Mouse (Mus musculus) intestine, postnatal 0 days (tissue): Measurements from ENCODE around the gene Klf13. TPM values are rescaled to one million over a fixed set of nuclear protein-coding genes. Genes with fewer than 3 reads are reported as not detected.
A peak's percentile ranks its signal among the peaks of the same experiment; 100 is the strongest.

ENCODE experiments used
- ATAC-seq: fragments of 200-750 bp; cut with Nextera tagmentation; 2 replicates; pipeline ENCODE4 v1.8.0; 2017; ENCODE audit warnings: mild to moderate bottlenecking, moderate TSS enrichment, moderate library complexity
- H3K27ac ChIP-seq: fragments of 300-500 bp; sonication (generic); 2 replicates; pipeline ENCODE4 v1.5.1; 2014; ENCODE audit warnings: mild to moderate bottlenecking, low read depth, low read length, moderate library complexity
- H3K27me3 ChIP-seq: fragments of 300-500 bp; sonication (generic); replicated peaks from 2 replicates; pipeline ENCODE4 v1.6.1; 2014; ENCODE audit warnings: low read length, mixed read lengths; ENCODE audit not compliant: control insufficient read depth, insufficient read depth
- H3K36me3 ChIP-seq: fragments of 300-500 bp; sonication (generic); 2 replicates; pipeline ENCODE4 v1.6.1; 2014; ENCODE audit warnings: mild to moderate bottlenecking, moderate library complexity; ENCODE audit not compliant: control insufficient read depth, insufficient read depth
- H3K4me1 ChIP-seq: fragments of 300-500 bp; sonication (generic); replicated peaks from 2 replicates; pipeline ENCODE4 v1.6.1; 2014; ENCODE audit warnings: antibody characterized with exemption, low read length, mixed read lengths; ENCODE audit not compliant: control insufficient read depth, insufficient read depth
- H3K4me2 ChIP-seq: fragments of 300-500 bp; sonication (generic); replicated peaks from 2 replicates; pipeline ENCODE4 v1.6.1; 2014; ENCODE audit warnings: low read depth, mild to moderate bottlenecking, moderate library complexity
- H3K4me3 ChIP-seq: fragments of 300-500 bp; sonication (generic); 2 replicates; pipeline ENCODE4 v1.5.1; 2014; ENCODE audit warnings: low read depth, low read length
- H3K9ac ChIP-seq: fragments of 300-500 bp; sonication (generic); 2 replicates; pipeline ENCODE4 v1.6.1; 2014; ENCODE audit warnings: mild to moderate bottlenecking, low read depth, low read length
- H3K9me3 ChIP-seq: fragments of 300-500 bp; sonication (generic); 2 replicates; pipeline ENCODE4 v1.6.1; 2016; ENCODE audit warnings: mixed run types; ENCODE audit not compliant: control insufficient read depth
- CTCF ChIP-seq: sonication (generic); IDR thresholded peaks from 2 replicates; pipeline ENCODE4 v1.5.1; 2016; ENCODE audit warnings: low read depth, mild to moderate bottlenecking, control low read depth, antibody characterized with exemption, moderate library complexity
- WGBS: fragments of 180-500 bp; shearing (Covaris S2); extraction: QIAGEN DNeasy Blood & Tissue Kit; methylation state at CpG from one replicate; pipeline ENCODE4 v1.1.7; 2014; 5-methylcytosine and 5-hydroxymethylcytosine counted together
- polyA plus RNA-seq: library from polyadenylated mRNA; unstranded; fragments of >200 nt; fragmentation: Nextera tagmentation; extraction: Ambion mirVana; gene quantifications from 2 replicates; pipeline ENCODE4 v1.2.1, GENCODE M21; 2015

Klf13 gene
- polyA plus RNA-seq, 1 experiment from 2014 or later = 19.3 TPM

- WGBS = 88% methylated on average over 5 of the region's 5 CpGs
- no peak overlapping the region; the same call in 1 of the 2 replicates for H3K27ac ChIP-seq
- H3K9me3 ChIP-seq = no peaks in the 10 kb centered on the region
- no peak overlapping the region for H3K4me3 ChIP-seq
- H3K9ac ChIP-seq = no peak overlapping the region
- ATAC-seq = no peak
- 0 out of 2 replicates have a peak, but pooled peaks cover 3% of the 10 kb centered on the region for H3K4me1 ChIP-seq
- H3K36me3 ChIP-seq = no peaks in the 10 kb centered on the region
- H3K4me2 ChIP-seq = no peak overlapping the region
- no peaks in the 10 kb centered on the region for H3K27me3 ChIP-seq
- no peak for TF ChIP-seq CTCF
These were observed 1.6 kb upstream of the Klf13 start for GRCm38 (mm10) chr7:63940321-63940720.

GRCm38 (mm10) chr7:63939397-63939951 lies 759 bp upstream of the Klf13 start:
- WGBS = under 1% methylated on average over 39 of the region's 39 CpGs
- Histone ChIP-seq H3K4me3 (peak overlapping the region; percentile 80), H3K27me3 (no peaks in the 10 kb centered on the region), H3K9me3 (no peaks in the 10 kb centered on the region), H3K4me1 (0 out of 2 replicates have a peak, but pooled peaks cover 3% of the 10 kb centered on the region), H3K36me3 (no peaks in the 10 kb centered on the region), H3K27ac (peak overlapping the region; percentile 97), H3K9ac (peak overlapping the region; percentile 72), H3K4me2 (peak overlapping the region; percentile 95)
- peak; percentile 20 for ATAC-seq
- peak; percentile 59 for TF ChIP-seq CTCF

- Histone ChIP-seq H3K4me2 (peak overlapping the region; percentile 95), H3K9ac (peak overlapping the region; percentile 92)
- under 1% methylated on average over 81 of the region's 121 CpGs for WGBS
These were observed 425 bp downstream of the Klf13 start for GRCm38 (mm10) chr7:63938066-63938913.

GRCm38 (mm10) chr7:63937236-63938065 lies 1.3 kb downstream of the Klf13 start:
- 0 out of 2 replicates have a peak, but pooled peaks cover 3% of the 10 kb centered on the region for H3K4me1 ChIP-seq
- peak; percentile 51 for TF ChIP-seq CTCF
- WGBS = under 1% methylated on average over 69 of the region's 88 CpGs
- peak overlapping the region; percentile 92 for H3K9ac ChIP-seq
- no peaks in the 10 kb centered on the region for H3K36me3 ChIP-seq
- peak overlapping the region; percentile 100 for H3K27ac ChIP-seq
- no peaks in the 10 kb centered on the region for H3K27me3 ChIP-seq
- H3K9me3 ChIP-seq = no peaks in the 10 kb centered on the region
- peak; percentile 66 for ATAC-seq
- H3K4me3 ChIP-seq = peak overlapping the region; percentile 80
- peak overlapping the region; percentile 95 for H3K4me2 ChIP-seq

More at GRCm38 (mm10) chr7:63938066-63938913, 425 bp downstream of the Klf13 start:
- ATAC-seq = peak; percentile 56
- peak overlapping the region; percentile 80 for H3K4me3 ChIP-seq
- 0 out of 2 replicates have a peak, but pooled peaks cover 3% of the 10 kb centered on the region for H3K4me1 ChIP-seq
- no peaks in the 10 kb centered on the region for H3K27me3 ChIP-seq
- H3K36me3 ChIP-seq = no peaks in the 10 kb centered on the region
- peak overlapping the region; percentile 100 for H3K27ac ChIP-seq
- TF ChIP-seq CTCF = 0 out of 2 replicates have a peak, but pooled peaks have one; percentile 28
- H3K9me3 ChIP-seq = no peaks in the 10 kb centered on the region

- no peaks in the 10 kb centered on the region for H3K9me3 ChIP-seq
- H3K36me3 ChIP-seq = no peaks in the 10 kb centered on the region
- TF ChIP-seq CTCF = no peak
- 0 out of 2 replicates have a peak, but pooled peaks cover 3% of the 10 kb centered on the region for H3K4me1 ChIP-seq
- no peak for ATAC-seq
- H3K9ac ChIP-seq = peak overlapping the region; percentile 92
- WGBS = 2% methylated on average over 11 of the region's 11 CpGs
- peak overlapping the region; percentile 100 for H3K27ac ChIP-seq
- H3K4me2 ChIP-seq = peak overlapping the region; percentile 95
- peak overlapping the region; percentile 80 for H3K4me3 ChIP-seq
- H3K27me3 ChIP-seq = no peaks in the 10 kb centered on the region
These were observed 1.8 kb downstream of the Klf13 start for GRCm38 (mm10) chr7:63936986-63937235.
